Mouse (Mus musculus) urinary bladder, postnatal 10 days (tissue): ENCODE data around the gene Gm10840.

Experiments
- DNase-seq: peaks from one replicate; pipeline ENCODE4 v3.0.0; 2022; ENCODE audit warnings: low spot score

Gene Gm10840

DNA sequence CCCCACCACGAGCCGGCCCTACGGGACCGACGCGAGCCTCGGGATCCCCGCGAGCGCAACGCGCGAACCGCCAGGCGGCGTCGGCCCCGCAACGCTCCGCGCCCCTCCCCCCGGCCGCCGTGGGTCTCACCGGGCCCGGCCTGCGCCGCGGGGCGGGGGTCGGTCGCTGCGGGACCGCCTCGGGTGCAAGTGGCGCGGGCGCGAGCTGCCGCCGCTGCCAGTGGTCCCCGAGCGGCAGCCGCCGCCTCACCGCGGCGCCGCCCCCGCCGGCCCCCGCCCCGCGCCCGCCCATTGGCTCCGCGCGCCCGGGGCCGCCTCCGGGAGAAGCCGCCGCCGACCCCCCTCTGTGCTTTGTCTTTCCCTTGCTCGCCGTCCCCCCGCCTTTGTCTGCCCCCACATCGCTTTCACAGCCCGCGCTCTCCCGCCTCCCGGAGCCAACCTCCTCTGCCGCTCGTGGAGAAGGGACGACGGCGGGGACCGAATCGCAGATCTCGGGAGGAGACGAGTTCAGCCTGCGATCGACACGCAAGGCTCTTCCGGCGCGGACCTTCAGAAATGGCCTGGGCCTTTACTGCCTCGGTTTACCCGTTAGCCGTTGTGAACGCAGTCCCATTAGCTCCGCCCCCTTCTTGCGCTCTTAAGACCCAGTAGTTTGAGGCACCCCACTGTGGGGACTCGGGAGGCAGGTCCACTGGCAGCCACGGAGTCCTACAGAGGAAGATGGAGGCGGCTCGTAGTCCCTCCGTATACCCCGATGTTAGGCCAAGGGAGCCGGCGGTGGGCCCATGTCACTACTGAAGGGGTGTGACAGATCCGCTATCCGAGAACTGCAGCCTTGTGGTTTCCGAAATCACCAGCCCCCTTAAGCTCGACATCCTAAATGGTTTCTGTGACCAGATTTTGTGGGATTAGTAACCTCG, 469 bp upstream of the Gm10840 start:
- DNase-seq, result no peak

DNA sequence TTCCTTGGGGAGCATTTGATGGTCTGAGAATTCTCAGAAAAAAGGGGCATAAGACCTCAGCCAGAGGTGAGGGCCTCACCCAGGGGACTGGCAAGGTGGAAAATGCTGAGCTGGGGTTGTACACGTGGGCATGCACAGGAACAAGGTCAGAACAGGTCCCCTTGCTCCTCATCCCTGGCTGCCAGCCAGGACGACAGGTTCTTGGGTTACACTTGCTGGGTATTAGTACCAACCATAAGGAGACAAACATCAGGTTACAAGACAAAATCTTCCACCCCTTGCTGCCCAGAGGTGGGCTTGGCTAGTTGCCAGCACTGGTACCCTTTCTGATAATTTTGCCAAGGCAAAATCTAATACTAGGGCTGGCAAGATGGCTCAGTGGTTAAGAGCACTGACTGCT, 1.6 kb downstream of the Gm10840 start:
- DNase-seq, result no peak

DNA sequence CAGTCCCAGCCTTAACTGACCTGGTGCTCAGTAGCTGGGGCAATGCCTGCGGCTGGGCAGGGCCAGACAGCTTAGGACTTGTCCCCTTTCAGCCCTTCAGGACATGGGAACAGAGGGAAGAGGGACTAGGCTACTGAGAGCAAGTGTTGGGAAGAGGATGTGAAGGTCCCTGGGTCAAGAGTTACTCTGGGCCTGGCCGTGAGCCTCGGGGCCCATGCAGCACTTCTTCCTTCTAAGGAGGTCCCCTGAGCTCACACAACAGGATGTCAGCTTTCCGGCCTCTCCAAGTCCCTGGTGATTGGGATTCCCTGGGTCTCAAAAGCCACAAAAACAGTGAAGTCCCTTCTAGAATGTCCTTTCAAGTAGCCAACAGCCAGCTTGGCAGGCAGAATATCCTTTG, 2.9 kb downstream of the Gm10840 start:
- DNase-seq, result no peak

DNA sequence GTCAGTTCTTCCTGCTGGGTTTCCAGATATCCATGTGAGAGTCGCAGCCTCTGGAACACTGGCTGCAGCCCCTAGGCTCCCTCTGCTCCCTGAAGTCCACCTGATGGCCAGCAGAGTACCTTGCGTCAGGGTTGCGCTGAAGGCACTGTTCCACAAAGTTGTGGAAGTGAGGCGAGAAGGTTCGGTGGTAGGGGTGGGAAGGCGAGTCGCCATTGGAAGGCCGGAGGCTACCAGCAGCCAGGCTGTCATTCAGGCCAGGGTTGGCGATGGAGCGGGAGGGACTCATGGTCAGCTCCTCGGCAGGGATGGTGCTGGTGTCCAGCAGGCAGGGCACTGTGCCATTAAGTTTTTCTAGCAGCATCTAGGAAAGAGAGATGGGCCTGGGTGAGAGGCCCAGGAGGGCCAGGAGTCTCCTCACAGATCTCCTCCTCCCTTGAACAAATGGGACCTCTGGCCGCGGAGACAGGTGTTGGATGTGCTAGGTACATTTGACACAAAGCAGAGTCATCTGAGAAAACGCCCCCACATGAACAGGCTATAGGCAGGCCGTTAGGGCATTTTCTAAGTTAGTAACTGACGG, 4.0 kb downstream of the Gm10840 start:
- no peak for DNase-seq

DNA sequence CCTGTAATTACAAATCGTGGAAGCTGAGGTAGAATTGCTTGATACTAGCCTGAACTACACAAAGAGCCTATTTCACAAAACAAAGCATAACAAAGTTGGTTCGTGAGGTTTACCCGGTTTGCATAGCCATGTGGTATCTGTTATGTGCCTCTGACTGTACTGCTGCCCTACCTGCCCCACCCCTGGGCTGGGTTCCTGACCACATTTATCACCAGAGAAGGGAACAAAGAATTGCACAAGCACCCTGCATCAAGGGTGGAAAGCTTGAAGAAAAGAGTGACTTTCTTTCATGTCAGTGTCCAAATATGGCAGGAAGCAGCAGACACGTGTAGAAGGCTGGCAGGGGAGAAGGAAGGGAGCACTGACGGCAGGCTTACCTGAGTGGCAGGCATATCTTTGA, 6.8 kb downstream of the Gm10840 start:
- DNase-seq, result no peak

DNA sequence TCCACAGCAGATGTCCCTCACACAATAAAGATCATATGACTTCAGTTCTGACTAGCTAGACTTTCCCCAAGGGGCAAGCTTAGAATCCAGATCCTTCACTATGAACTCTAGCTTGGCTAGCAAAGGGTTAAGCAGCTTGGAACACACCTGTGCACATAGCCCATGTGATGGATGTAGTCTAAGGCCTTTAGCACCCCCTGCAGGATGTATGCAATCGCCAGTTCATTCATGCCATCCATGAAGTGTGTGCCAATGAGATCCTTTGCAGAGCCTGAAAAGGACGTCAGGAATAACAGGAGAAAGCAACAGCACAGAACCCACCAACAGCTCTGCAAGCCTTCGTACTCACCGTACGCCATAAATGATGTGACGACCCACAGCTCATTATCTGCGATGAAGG, 10.2 kb downstream of the Gm10840 start:
- DNase-seq, result no peak

DNA sequence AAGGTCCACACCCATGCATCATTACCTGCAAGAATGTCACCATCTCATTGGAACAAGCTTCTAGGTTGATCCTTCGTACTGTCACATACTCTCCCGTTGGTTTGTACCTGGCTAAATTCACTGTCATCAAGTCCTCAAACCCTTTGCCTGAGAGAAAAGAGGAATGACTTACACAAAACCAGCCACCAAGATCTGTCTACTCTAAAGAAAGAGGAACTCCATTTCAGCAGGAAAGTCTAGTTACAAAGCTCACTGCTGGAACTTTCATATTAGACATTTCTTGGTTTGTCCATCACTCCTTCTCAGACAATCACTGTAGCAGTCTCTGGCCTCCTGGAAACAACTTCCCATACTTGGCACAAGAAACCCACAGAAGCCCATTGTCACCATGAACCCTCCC, 12.6 kb downstream of the Gm10840 start:
- no peak for DNase-seq

DNA sequence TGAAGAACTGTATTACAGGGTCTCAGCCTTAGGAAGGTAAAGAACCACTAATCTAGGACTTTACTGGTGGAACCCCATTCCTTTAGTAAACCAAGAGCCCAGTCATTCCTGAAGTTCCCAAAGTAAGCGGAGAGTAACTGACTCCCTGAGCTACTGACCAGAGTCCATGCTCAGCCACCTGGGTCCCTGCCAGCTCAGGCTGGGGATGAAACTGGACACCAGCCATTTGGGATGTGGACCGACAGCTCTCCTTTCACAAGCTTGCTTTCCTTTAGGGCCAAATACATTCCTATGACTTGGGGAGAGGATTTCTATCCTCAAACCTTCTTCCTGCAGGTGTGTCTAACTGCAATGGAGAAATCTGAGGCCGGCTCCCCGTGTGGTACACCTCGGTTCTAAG, 13.7 kb downstream of the Gm10840 start:
- no peak for DNase-seq

DNA sequence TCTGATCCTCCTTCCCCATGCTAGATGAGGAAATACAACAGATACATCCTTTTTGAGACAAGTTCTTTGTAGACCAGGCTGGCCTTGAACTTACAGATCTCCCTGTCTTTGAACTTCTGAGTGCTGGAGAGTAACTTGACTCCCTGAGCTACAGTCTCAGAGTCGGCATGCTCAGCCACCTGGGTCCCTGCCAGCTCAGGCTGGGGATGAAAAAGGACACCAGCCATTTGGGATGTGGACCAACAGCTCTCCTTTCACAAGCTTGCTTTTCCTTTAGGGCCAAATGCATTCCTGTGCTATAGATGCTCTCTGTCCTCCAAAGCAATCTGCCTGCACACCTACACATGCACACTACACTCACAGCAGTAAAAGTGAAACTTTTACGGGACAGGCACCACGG, 14.4 kb downstream of the Gm10840 start:
- no peak for DNase-seq

DNA sequence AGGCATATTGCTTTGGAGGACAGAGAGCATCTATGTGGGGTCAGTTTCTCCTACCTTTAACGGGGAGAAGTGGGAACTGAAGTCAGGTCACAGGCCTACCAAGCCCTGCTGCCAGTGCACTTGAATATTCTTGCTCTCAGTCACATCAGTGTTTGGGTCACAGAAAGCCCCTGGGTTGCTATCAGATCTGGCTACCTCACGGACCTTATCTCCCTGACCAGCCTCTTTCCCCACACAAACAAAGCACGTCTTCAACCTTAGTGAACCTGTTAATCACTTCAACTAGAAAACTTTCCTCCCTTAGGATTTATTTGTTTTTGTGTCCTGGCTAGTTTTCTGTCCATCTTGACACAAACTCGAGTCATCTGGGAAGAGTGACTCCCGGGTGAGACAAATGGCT, 15.7 kb downstream of the Gm10840 start:
- no peak for DNase-seq

DNA sequence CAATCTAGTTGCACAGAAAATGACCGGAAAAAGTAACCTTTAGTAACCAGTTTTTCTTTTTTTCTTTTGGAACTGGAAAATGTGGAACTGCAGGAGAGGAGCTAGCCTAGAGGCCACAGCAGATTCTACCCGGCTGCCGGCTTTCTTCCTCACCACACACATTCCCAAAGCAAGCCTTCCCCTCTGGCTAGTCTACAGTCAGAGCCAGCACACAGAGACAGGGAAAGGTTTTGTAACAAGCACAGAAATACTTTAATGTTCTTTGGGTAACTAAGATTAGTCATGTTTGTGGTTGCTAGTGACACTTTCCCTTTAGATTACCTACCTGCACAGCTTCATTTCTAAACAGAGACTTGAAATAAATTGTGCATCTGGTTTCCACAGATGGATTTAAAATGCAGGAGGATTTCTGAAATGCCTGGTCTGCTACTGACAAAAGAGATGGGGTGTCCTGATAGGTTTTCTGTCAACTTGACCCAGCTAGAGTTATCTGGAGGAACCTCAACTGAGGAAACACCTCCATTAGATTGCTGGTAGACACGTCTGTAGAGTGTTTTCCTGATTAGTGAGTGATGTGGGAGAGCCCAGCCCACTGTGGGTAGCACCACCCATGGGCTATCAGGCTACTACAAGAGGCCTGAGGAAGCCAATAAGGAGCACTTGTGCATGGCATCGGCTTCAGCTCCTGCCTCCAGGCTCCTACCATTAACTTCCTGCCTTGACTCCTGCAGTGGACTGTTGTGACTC, 17.6 kb downstream of the Gm10840 start:
- no peak for DNase-seq

DNA sequence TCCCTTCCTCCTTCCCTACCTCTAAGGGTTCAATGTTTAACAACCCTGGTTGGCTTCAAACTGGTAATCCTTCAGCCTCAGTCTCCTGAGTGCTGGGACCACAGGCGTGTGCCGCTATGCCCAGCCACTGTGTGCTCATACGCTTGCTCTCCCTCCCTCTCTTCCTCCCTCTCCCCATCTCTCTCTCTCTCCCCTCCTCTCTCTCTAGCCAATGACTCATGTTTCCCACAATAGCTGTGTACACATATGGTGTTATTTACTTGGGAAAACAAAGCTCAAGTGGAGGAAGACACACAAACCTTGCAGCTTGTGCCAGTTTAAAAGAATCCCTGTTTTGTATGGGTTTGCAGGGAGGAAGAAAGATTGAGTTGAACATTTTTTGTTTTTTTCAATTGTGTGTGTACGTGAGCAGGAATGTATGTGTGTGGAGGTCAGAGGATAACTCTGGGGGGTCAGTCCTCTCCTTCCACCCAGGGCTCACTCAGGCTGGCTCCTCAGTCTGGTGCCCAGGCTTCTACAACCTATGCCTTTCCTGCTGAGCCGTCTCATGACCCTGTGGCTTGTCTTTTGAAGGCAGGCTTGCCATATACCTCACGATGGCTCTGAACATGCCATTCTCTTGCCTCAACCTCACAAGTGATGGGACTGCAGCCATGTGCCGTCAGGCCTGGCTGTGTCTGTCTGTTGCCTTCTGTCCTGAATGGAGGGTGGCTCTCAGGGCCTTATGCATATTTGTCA, 19.2 kb downstream of the Gm10840 start:
- DNase-seq, result no peak

DNA sequence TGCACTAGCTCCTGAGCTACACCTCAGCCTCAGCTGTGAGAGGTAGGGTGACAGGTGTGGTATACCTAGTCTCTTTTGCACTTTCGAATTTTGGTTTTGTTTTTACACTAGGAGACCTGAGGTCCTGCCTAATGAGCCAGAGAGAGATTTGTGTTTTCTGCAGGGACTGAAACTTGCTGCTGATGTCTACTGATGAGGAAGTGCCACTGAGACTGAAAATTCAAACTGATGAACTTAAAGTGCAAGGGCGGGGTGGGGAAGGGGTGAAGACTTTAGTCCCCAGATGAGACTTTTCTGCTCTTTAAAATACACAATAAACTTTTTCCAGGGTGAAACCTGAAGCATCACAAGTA, 19.8 kb downstream of the Gm10840 start:
- no peak for DNase-seq

DNA sequence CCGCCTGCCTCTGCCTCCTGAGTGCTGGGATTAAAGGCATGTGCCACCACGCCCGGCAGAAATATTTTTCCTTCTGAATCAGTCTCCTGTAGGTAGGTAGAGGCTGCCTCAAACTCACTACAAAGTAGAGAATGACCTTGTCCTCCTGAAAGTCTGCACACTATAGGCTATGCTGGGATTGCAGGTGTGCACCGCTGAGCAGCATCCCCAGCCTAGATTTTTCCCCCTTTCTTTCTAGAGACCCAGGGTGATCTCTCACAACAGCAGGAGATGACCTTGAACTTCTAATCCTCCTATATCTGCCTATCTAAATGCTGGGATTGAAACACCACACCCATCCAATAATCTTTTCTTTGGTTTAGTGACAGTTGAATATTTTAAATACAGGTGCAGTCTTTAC, 26.7 kb downstream of the Gm10840 start:
- no peak for DNase-seq

DNA sequence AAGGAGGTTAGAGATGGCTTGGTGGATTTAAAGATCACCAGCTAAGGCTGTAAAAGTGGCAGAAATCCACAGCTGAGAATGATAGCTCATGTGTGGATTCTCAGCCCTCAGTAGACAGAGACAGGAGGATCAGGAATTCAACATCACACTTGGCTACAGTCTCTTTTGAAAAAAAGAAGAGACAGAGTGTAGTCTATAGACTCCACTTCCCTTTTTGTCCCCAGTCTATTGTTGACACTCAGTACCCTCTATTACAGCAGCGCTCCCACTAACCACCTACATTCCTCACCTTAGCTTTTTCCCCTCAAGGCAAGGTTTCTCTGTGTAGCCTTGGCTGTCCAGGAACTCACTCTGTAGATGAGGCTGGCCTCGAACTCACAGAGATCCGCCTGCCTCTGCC, 31.1 kb downstream of the Gm10840 start:
- DNase-seq, result no peak

DNA sequence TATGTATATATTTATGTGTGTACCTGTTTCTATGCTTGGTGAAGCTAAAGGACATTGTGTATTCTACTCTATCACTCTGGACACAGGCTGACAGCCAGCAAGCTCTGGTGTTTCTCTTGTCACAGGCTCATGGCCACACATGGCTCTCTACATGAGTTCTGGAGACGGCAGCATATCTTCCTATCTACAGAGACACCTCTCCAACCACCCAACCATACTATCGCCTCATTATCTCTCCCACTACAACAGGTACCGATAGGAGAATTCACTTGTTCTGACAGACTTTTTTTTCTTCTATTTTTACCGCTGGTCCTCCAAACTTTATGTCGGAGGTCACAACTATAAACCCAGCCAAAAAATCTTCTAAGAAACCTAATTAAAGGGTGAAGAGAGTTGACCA, 31.6 kb downstream of the Gm10840 start:
- no peak for DNase-seq

DNA sequence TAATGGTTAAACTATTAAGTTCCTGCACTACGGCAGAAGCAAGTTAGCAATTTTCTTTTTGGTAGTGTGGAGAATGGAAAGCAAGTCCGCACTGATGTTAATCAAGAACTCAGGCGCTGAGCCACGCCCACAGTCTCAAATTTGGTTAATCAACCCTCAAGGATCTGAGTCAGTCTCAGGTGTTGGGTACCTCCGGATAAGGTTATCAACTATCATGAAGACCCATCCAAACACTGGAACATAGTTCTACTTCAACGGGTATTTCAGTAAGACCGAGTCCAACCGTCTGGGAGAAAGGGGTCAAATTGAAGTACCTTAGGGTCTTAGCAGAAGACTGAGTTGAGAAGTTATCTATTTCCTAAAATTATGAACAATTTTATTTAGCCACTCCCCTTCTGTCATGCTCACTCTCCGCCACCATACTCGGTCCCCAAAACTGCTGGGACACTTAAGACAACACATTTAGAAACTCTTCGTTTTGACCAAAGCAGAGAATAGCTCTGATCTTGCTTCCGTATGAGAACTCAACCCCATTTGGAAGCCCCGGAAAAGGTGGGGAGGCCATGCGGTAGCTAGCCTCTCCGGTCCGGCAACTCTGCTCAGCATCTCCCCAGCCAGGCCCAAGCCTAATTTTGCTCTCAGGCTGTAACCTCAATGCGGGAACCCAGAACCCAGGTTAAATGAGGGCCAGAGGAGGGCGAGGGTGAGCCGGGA, 32.2 kb downstream of the Gm10840 start:
- no peak for DNase-seq

DNA sequence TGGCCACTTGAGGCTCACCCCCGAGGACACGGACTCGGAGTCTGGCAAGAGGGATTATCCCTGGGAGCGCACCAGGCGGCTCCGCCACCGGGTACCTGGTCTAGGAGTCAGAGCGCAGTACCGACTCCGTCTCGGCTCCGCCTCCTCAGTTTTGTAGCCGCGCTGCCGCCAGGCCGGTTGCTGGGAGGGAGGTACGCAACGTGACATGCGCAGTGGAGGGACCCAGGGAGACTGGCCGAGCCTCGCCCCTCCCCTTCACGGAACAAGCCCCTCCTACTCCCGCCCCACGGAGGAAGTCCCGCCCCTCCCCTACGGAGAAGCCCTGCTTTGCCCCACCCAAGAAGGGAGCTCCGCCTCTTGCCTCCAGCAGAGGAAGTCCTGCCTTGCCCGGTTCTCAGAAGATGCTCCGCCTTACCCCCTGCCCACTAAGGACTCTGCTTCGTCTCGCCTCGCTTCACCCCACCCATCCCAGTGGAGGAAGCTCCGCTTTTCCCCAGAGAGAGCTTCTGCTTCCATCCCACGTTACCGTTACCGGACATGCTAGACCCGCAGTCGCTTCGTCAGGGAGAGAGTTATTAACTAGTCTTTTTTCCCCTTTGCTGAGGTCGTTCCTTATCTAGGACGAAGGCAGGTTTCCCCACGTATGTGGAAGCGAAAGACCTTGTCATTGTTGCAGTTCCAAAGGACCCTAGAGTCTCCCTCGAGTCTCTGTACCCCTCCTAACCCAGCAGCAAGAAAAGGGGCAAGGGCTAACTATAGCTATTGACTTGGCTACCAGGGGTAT, 32.9 kb downstream of the Gm10840 start:
- DNase-seq, result peak; percentile 91

DNA sequence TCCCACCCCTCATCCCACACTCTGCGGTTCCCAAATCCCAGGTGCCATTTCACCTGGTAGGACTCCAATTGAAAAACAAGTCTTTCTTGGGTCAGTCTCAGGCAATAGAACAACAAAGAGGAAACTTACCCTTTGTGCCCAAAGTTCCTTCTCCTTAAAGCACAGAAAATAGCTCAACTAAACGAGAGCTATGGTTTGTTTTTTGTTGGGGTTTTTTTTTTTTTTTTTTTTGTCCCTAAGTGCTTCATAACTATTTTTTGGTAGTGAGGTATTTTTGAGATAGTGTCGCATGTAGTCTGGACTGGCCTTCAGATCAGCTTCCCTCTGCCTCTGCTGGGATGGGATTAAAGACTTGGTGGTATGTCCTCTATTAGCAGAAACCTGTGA, 33.5 kb downstream of the Gm10840 start:
- no peak for DNase-seq

DNA sequence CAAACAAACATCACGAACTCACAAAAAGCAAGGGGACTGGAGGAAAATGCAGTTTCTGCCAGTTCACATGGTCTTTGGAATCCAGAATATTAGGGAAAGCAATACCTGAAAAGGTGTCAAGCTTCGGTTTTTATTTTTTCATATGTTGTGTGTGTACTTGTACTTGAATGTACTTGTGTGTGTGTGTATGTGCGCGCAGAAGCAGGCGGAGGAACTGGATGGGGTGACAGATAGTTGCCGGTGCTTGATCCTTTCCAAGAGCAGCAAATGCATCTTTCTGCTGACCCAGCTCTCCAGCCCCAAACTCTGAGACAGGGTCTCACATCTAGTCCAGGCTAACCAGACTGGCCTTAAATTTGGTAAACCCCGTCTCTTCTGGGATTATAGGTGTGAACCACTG, 34.2 kb downstream of the Gm10840 start:
- no peak for DNase-seq

DNA sequence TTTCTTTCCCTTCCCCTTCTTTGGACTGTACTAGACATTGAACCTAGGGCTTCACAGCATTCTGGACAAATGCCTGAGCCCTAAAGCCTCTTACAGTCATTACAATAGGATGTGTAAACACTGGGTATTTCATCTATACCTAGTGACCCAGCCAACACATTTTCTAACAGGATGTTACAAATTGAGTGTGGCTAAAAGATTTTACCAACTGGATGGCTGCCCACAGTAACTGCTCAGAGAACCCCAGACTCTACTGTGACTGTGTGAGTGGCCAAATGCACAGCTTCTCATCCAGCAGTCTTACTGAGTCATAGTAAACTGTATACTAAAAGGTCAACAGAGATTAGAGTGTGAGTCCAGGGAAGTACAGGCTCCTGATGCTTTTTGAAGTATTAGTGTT, 34.7 kb downstream of the Gm10840 start:
- DNase-seq, result no peak
